Mouse (Mus musculus): ENCODE measurements around the gene Scn1b. TPM values are rescaled to one million over a fixed set of nuclear protein-coding genes. Genes with fewer than 3 reads are reported as not detected.

Scn1b gene
- polyA plus RNA-seq, 1 experiment from 2014 or later, result 5.1 TPM

DNA sequence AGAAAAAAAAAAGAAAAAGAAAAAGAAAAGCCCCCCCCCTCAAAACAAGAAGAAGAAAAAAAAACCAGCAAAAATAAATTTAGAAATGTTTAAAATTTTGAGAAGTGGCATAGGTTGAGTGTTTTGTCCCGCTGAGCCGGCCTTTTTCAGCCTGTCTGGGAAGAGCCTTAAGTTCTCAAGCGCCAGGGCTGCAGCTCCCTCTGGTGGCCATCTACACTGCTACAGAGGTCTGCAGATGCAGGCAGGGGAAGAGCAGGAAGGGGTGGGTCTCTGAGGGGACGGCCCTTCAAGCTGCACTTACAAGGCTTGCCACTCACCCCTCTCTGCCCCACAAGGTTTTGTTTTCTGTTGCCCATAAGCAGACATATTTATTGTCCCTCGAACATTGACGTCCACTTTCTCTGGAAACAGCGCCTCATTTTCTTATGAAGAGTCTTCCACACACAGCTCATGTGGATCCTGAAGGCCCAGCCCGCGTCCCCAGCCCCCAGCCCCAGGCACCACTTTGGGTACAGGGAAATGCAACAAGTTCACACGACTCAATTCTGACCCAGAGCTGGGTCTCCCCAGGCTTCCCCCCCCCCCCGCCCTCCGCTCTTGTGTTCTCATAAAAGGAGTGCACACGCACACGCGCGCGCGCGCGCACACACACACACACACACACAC is 29.1 kb downstream of the Scn1b start:
- peak; percentile 91 for ATAC-seq (ENCODE audit: insufficient number of reproducible peaks, insufficient read depth, low FRiP score, low TSS enrichment)
- Histone ChIP-seq H3K27ac (0 out of 2 replicates have a peak overlapping the region, but pooled peaks have one; percentile 9), H3K4me2 (replicated peaks) (peak overlapping the region; percentile 44), H3K4me1 (0 out of 2 replicates have a peak, but pooled peaks cover 4% of the 10 kb centered on the region), H3K9me3 (no peaks in the 10 kb centered on the region), H3K4me3 (peak overlapping the region; percentile 21), H3K36me3 (no peaks in the 10 kb centered on the region), H3K9ac (peak overlapping the region; percentile 34; the same call in 1 of the 2 replicates), H3K27me3 (no peaks in the 10 kb centered on the region)
- 47% methylated on average over 20 of the region's 20 CpGs for WGBS

DNA sequence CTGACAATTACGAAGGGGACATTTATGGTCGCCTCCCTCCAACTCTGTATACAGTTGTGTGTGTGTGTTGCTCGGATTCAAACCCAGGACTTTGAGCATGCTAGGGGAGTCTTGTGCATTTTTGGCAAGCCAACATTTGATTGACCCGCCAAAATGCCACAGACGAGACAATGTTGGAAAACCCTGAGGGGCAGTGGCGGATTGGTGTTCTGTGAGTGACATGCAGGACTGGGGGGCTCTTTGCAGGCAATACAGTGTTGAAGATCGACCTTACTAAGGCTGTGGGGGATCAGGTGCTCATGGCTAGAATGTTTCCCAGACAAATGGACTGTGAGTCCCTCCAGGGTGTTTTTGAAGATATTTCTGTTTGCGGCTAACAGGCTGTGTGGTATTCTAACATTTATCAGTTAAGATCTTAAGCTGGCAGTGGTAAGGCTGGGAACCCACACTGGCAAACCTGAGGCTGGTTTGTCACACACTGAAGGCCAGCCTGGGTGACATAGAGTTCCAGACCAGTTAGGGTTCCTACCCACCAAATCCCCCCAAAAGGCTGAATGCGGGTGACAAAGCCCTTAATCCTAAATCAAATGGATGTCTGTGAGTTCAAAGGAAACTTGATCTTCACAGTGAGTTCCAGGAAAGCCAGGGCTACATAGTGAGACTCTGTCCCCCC is 29.8 kb downstream of the Scn1b start:
- WGBS, result 66% methylated on average over 9 of the region's 9 CpGs
- Histone ChIP-seq H3K4me1 (0 out of 2 replicates have a peak, but pooled peaks cover 4% of the 10 kb centered on the region), H3K27me3 (no peaks in the 10 kb centered on the region), H3K36me3 (no peaks in the 10 kb centered on the region), H3K9me3 (no peaks in the 10 kb centered on the region), H3K27ac (no peak overlapping the region), H3K4me3 (no peak overlapping the region), H3K4me2 (replicated peaks) (no peak overlapping the region), H3K9ac (no peak overlapping the region)
- no peak for ATAC-seq (ENCODE audit: insufficient number of reproducible peaks, insufficient read depth, low FRiP score, low TSS enrichment)

DNA sequence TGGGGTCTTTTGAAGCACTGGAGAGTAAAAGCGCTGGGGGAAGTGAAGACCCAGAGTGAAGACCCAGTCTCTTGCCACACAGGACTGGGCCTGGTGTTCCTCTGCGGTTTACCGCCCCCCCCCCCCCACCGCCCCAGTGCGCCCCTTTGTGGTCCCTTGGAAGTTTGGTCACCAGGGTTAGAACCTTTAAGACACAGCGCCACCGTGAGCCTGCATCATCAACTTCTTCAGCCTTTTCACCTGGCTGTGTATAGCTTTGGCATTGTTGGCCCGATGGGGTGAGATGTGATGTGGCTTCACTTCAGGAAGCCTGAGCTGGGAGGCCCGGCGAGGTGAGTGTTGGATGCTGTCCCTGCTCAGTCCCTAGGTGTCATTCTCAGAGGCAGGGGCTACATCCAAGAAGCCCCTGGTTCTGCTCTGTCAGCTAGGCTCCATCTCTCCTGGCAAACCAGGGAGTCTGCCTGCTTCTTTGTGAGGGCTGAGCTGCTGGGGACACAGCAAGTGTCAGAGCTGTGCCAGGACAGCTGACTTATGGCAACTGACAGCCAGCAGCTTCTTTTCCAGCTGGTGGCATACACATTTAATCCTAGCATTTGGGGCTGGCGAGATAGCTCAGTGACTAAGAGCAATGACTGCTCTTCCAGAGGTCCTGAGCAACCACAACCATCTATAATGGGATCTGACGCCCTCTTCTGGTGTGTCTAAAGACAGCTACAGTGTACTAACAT is 31.9 kb downstream of the Scn1b start:
- Histone ChIP-seq H3K4me1 (0 out of 2 replicates have a peak, but pooled peaks cover 4% of the 10 kb centered on the region), H3K4me2 (replicated peaks) (no peak overlapping the region), H3K36me3 (no peaks in the 10 kb centered on the region), H3K4me3 (no peak overlapping the region), H3K27ac (no peak overlapping the region), H3K9ac (no peak overlapping the region), H3K27me3 (no peaks in the 10 kb centered on the region), H3K9me3 (no peaks in the 10 kb centered on the region)
- no peak for ATAC-seq (ENCODE audit: insufficient number of reproducible peaks, insufficient read depth, low FRiP score, low TSS enrichment)
- 29% methylated on average over 12 of the region's 12 CpGs for WGBS

DNA sequence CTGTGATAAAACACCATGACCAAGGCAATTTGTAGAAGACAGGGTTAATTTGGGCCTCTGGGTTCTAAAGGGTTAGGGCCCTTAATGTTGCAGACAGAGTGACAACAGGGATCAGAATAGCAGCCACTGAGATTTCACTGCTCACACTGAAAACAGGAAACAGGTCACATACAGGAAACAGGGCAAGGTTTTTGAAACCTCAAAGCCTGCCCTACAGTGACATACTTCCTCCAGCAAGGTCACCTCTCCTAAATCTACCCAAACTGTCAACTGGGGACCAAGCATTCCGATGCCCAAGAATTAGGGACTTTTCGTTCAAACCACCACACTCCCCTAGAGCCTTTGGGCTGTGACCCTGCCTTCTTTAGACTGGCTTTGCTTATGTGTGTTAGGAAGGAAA is 37.1 kb downstream of the Scn1b start:
- H3K9ac ChIP-seq, result no peak overlapping the region
- H3K9me3 ChIP-seq, result no peaks in the 10 kb centered on the region
- no peak overlapping the region for H3K27ac ChIP-seq
- WGBS, result 85% methylated on average over 2 of the region's 2 CpGs
- no peak overlapping the region for H3K4me2 ChIP-seq (replicated peaks)
- peaks cover 7% of the 10 kb centered on the region; the same call in 1 of the 2 replicates for H3K4me1 ChIP-seq
- H3K27me3 ChIP-seq, result no peaks in the 10 kb centered on the region
- no peaks in the 10 kb centered on the region for H3K36me3 ChIP-seq
- no peak overlapping the region for H3K4me3 ChIP-seq
- ATAC-seq (ENCODE audit: insufficient number of reproducible peaks, insufficient read depth, low FRiP score, low TSS enrichment), result no peak

DNA sequence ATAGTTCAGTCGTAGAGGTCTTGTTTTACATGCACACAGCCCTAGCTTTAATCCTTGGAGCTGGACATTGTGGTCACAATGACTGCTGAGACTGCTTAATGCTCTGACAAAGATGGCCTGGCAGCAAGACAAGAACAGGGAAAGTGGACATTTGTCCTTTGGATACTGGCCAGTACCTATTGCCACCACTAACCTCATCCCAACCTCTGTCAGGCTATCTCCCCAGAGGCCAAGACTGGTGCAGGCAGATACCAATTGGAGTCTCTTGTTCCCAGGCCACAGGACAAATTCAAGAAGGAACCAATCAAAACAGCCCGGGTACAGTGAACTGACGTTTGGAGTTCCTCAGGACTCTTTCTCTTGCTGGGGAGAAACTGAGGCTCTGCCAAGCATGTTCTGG is 38.6 kb downstream of the Scn1b start:
- Histone ChIP-seq H3K4me1 (peaks cover 20% of the 10 kb centered on the region; the same call in 1 of the 2 replicates), H3K4me3 (no peak overlapping the region), H3K9ac (no peak overlapping the region), H3K27me3 (no peaks in the 10 kb centered on the region), H3K27ac (no peak overlapping the region), H3K9me3 (no peaks in the 10 kb centered on the region), H3K4me2 (replicated peaks) (no peak overlapping the region), H3K36me3 (no peaks in the 10 kb centered on the region)
- 72% methylated on average over 3 of the region's 3 CpGs for WGBS
- no peak for ATAC-seq (ENCODE audit: insufficient number of reproducible peaks, insufficient read depth, low FRiP score, low TSS enrichment)

GRCm38 (mm10) chr7:31087262-31087661 is 39.5 kb downstream of the Scn1b start:
- Histone ChIP-seq H3K27me3 (no peaks in the 10 kb centered on the region), H3K36me3 (no peaks in the 10 kb centered on the region), H3K4me2 (replicated peaks) (no peak overlapping the region), H3K4me3 (no peak overlapping the region), H3K9ac (no peak overlapping the region), H3K27ac (no peak overlapping the region), H3K4me1 (peaks cover 26% of the 10 kb centered on the region; the same call in 1 of the 2 replicates), H3K9me3 (no peaks in the 10 kb centered on the region)
- WGBS, result 52% methylated on average over 2 of the region's 2 CpGs
- ATAC-seq (ENCODE audit: insufficient number of reproducible peaks, insufficient read depth, low FRiP score, low TSS enrichment), result no peak

- H3K4me3 ChIP-seq, result no peak overlapping the region
- no peak overlapping the region for H3K27ac ChIP-seq
- H3K27me3 ChIP-seq, result no peaks in the 10 kb centered on the region
- no peak overlapping the region for H3K9ac ChIP-seq
- no peaks in the 10 kb centered on the region for H3K36me3 ChIP-seq
- H3K4me1 ChIP-seq, result peaks cover 26% of the 10 kb centered on the region; the same call in 1 of the 2 replicates
- H3K9me3 ChIP-seq, result no peaks in the 10 kb centered on the region
- no peak for ATAC-seq (ENCODE audit: insufficient number of reproducible peaks, insufficient read depth, low FRiP score, low TSS enrichment)
- 87% methylated on average over 9 of the region's 9 CpGs for WGBS
- H3K4me2 ChIP-seq (replicated peaks), result no peak overlapping the region
Measured at GRCm38 (mm10) chr7:31086175-31086755, 40.5 kb downstream of the Scn1b start.

- WGBS, result 21% methylated on average over 3 of the region's 3 CpGs
- no peak overlapping the region for H3K4me3 ChIP-seq
- ATAC-seq (ENCODE audit: insufficient number of reproducible peaks, insufficient read depth, low FRiP score, low TSS enrichment), result no peak
- H3K36me3 ChIP-seq, result no peaks in the 10 kb centered on the region
- H3K9me3 ChIP-seq, result no peaks in the 10 kb centered on the region
- peak overlapping the region; percentile 72 for H3K27ac ChIP-seq
- peaks cover 26% of the 10 kb centered on the region; the same call in 1 of the 2 replicates for H3K4me1 ChIP-seq
- no peaks in the 10 kb centered on the region for H3K27me3 ChIP-seq
- H3K9ac ChIP-seq, result no peak overlapping the region
- no peak overlapping the region for H3K4me2 ChIP-seq (replicated peaks)
Measured at GRCm38 (mm10) chr7:31085171-31085570, 41.6 kb downstream of the Scn1b start.

- H3K36me3 ChIP-seq, result no peaks in the 10 kb centered on the region
- H3K9ac ChIP-seq, result no peak overlapping the region
- H3K4me2 ChIP-seq (replicated peaks), result no peak overlapping the region
- 40% methylated on average over 9 of the region's 9 CpGs for WGBS
- H3K9me3 ChIP-seq, result no peaks in the 10 kb centered on the region
- no peaks in the 10 kb centered on the region for H3K27me3 ChIP-seq
- peaks cover 26% of the 10 kb centered on the region; the same call in 1 of the 2 replicates for H3K4me1 ChIP-seq
- H3K4me3 ChIP-seq, result no peak overlapping the region
- ATAC-seq (ENCODE audit: insufficient number of reproducible peaks, insufficient read depth, low FRiP score, low TSS enrichment), result 0 out of 2 replicates have a peak, but pooled peaks have one; percentile 68
- H3K27ac ChIP-seq, result peak overlapping the region; percentile 70
Measured at GRCm38 (mm10) chr7:31084140-31084539, 42.7 kb downstream of the Scn1b start.

DNA sequence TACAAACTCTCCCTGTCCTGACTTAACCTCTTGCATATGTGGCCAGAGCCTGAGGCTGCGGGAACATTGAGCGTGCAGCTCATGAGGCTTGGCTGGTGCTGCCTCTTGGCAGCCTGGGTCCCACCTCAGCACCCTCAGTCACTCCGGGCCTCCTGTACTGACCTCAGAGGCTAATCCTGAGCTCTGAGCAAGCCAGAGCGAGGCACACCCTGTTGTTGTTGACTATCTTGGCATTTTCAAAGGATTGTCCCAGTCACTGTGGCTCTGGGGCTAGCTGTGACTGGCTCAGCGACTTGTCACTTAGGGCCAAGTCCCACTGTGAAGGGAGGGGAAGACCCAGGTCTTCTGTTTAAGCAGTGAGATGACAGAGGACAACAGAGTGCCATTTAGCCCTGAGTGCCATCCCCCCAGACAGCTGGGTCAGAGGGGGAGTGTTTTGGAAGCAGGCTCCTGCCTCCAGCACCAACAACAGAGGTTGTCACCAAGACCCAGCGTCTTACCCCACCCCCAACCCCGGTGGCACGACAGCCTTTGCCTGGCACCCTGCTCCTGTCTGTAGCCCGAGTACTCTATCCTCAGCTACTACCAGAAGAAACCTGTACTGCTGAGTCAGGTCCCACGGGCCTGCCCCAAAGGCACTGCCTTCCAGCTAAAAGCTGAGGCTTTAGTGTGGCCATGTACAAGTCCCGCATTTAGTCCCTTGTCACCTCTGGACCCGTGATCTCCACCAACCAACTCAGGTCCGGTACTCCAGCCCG is 43.8 kb downstream of the Scn1b start:
- H3K36me3 ChIP-seq, result no peaks in the 10 kb centered on the region
- 40% methylated on average over 14 of the region's 14 CpGs for WGBS
- no peak overlapping the region for H3K9ac ChIP-seq
- H3K27ac ChIP-seq, result peak overlapping the region; percentile 70; the same call in 1 of the 2 replicates
- H3K9me3 ChIP-seq, result no peaks in the 10 kb centered on the region
- no peak overlapping the region for H3K4me3 ChIP-seq
- no peak for ATAC-seq (ENCODE audit: insufficient number of reproducible peaks, insufficient read depth, low FRiP score, low TSS enrichment)
- H3K27me3 ChIP-seq, result no peaks in the 10 kb centered on the region
- H3K4me1 ChIP-seq, result peaks cover 26% of the 10 kb centered on the region; the same call in 1 of the 2 replicates
- H3K4me2 ChIP-seq (replicated peaks), result no peak overlapping the region

- Histone ChIP-seq H3K9ac (no peak overlapping the region), H3K4me3 (no peak overlapping the region), H3K27me3 (no peaks in the 10 kb centered on the region), H3K4me2 (replicated peaks) (no peak overlapping the region), H3K36me3 (no peaks in the 10 kb centered on the region), H3K27ac (no peak overlapping the region), H3K9me3 (no peaks in the 10 kb centered on the region), H3K4me1 (peaks cover 34% of the 10 kb centered on the region)
- no peak for ATAC-seq (ENCODE audit: insufficient number of reproducible peaks, insufficient read depth, low FRiP score, low TSS enrichment)
Measured at GRCm38 (mm10) chr7:31082106-31082505, 44.7 kb downstream of the Scn1b start.

Data from embryonic facial prominence, embryonic 12.5 days (tissue).